Mouse (Mus musculus) lung, embryonic 16.5 days (tissue): ENCODE results near the gene Degs2. TPM values are rescaled to one million over a fixed set of nuclear protein-coding genes. Genes with fewer than 3 reads are reported as not detected.

Source experiments
- ATAC-seq: fragments of 200-750 bp; cut with Nextera tagmentation; 2 replicates; pipeline ENCODE4 v1.8.0; 2017; ENCODE audit warnings: low read depth, mild to moderate bottlenecking, moderate library complexity
- H3K27ac ChIP-seq: fragments of 300-500 bp; sonication (generic); 2 replicates; pipeline ENCODE4 v1.5.1; 2014; ENCODE audit warnings: mild to moderate bottlenecking, control low read depth, low read length
- H3K27me3 ChIP-seq: fragments of 300-500 bp; sonication (generic); 2 replicates; pipeline ENCODE4 v1.6.1; 2014; ENCODE audit warnings: low read depth, low read length, mixed read lengths; ENCODE audit not compliant: control insufficient read depth, insufficient read depth
- H3K36me3 ChIP-seq: fragments of 300-500 bp; sonication (generic); 2 replicates; pipeline ENCODE4 v1.6.1; 2014; ENCODE audit warnings: low read length; ENCODE audit not compliant: control insufficient read depth, insufficient read depth
- H3K4me1 ChIP-seq: fragments of 300-500 bp; sonication (generic); replicated peaks from 2 replicates; pipeline ENCODE4 v1.6.1; 2014; ENCODE audit warnings: low read length, mixed read lengths; ENCODE audit not compliant: control insufficient read depth, insufficient read depth
- H3K4me2 ChIP-seq: fragments of 300-500 bp; sonication (generic); 2 replicates; pipeline ENCODE4 v1.6.1; 2014; ENCODE audit warnings: low read depth, low read length, control low read depth
- H3K4me3 ChIP-seq: fragments of 300-500 bp; sonication (generic); 2 replicates; pipeline ENCODE4 v1.5.1; 2014; ENCODE audit warnings: mild to moderate bottlenecking, low read length, control low read depth
- H3K9ac ChIP-seq: fragments of 300-500 bp; sonication (generic); 2 replicates; pipeline ENCODE4 v1.6.1; 2014; ENCODE audit warnings: low read length, control low read depth
- H3K9me3 ChIP-seq: fragments of 300-500 bp; sonication (generic); 2 replicates; pipeline ENCODE4 v1.6.1; 2016; ENCODE audit warnings: low read length; ENCODE audit not compliant: control insufficient read depth
- WGBS: fragments of 180-500 bp; shearing (Covaris S2); extraction: QIAGEN DNeasy Blood & Tissue Kit; methylation state at CpG from one replicate; pipeline ENCODE4 v1.1.7; 2014; 5-methylcytosine and 5-hydroxymethylcytosine counted together
- polyA plus RNA-seq: library from polyadenylated mRNA; unstranded; fragments of >200 nt; fragmentation: Nextera tagmentation; extraction: Ambion mirVana; gene quantifications from 2 replicates; pipeline ENCODE4 v1.2.1, GENCODE M21; 2015

Degs2 gene
- polyA plus RNA-seq, 1 experiment from 2014 or later = 1.1 TPM

- WGBS = 57% methylated on average over 9 of the region's 9 CpGs
- H3K27ac ChIP-seq = no peak overlapping the region
- no peaks in the 10 kb centered on the region for H3K4me1 ChIP-seq
- ATAC-seq = no peak
- H3K27me3 ChIP-seq = no peaks in the 10 kb centered on the region
- H3K4me2 ChIP-seq = no peak overlapping the region
- H3K4me3 ChIP-seq = no peak overlapping the region
- no peaks in the 10 kb centered on the region for H3K9me3 ChIP-seq
- H3K9ac ChIP-seq = no peak overlapping the region
- H3K36me3 ChIP-seq = peaks cover 4% of the 10 kb centered on the region; the same call in 1 of the 2 replicates
Observed at GRCm38 (mm10) chr12:108690529-108690928, 11.6 kb downstream of the Degs2 start.

DNA sequence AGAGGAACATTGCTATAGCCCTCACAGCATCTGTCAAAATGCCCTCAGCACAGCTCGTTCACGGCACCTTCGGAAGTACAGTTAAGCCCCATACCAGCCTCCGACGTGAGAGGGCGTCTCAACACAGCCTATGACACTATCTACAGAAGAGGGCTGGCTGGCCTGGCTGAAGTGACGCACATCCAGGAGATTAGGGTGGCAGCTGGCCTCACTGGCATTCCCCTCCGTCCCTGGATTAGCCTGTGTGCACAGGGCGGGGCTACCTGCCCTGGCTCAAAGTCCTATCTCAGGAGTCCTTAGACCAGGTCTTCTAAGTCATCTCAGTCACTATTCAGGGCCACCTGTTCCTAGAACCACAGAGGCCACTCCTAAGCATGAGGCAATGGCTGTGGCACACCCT lies 12.9 kb downstream of the Degs2 start:
- Histone ChIP-seq H3K4me2 (no peak overlapping the region), H3K9ac (no peak overlapping the region), H3K36me3 (peaks cover 10% of the 10 kb centered on the region), H3K9me3 (no peaks in the 10 kb centered on the region), H3K27ac (no peak overlapping the region), H3K4me1 (no peaks in the 10 kb centered on the region), H3K27me3 (no peaks in the 10 kb centered on the region), H3K4me3 (no peak overlapping the region)
- ATAC-seq = 0 out of 2 replicates have a peak, but pooled peaks have one; percentile 10
- 62% methylated on average over 9 of the region's 9 CpGs for WGBS

- Histone ChIP-seq H3K9ac (no peak overlapping the region), H3K4me1 (no peaks in the 10 kb centered on the region), H3K9me3 (no peaks in the 10 kb centered on the region), H3K4me2 (no peak overlapping the region), H3K27me3 (no peaks in the 10 kb centered on the region), H3K27ac (peak overlapping the region; percentile 4; the same call in 1 of the 2 replicates), H3K4me3 (no peak overlapping the region), H3K36me3 (peaks cover 26% of the 10 kb centered on the region)
- 58% methylated on average over 6 of the region's 6 CpGs for WGBS
- ATAC-seq = 0 out of 2 replicates have a peak, but pooled peaks have one; percentile 29
Observed at GRCm38 (mm10) chr12:108686926-108687325, 15.2 kb downstream of the Degs2 start.

DNA sequence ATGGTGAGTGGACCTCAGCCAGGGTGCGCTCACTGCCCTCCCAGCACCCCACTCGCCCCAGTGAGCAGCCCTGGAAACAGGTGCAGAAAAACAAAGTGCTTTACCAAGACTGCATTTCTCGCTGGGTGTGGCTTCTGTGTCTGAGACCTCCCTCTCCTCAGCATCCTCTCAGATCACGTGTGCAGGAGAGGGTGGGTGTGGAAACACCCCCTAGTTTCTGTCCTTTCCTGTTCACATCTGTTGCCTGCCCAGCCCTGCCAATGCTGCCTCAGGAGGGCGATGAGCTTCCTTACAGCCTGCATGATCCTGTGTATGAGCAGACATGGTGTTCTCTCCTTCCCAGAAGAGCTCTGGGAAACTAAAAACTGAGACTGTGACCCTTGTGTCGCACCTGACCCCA lies 15.7 kb downstream of the Degs2 start:
- Histone ChIP-seq H3K27ac (peak overlapping the region; percentile 4; the same call in 1 of the 2 replicates), H3K4me1 (no peaks in the 10 kb centered on the region), H3K4me3 (no peak overlapping the region), H3K9me3 (no peaks in the 10 kb centered on the region), H3K9ac (no peak overlapping the region), H3K4me2 (no peak overlapping the region), H3K36me3 (peaks cover 31% of the 10 kb centered on the region), H3K27me3 (no peaks in the 10 kb centered on the region)
- WGBS = 67% methylated on average over 6 of the region's 6 CpGs
- no peak for ATAC-seq

- Histone ChIP-seq H3K4me2 (no peak overlapping the region), H3K36me3 (peaks cover 53% of the 10 kb centered on the region), H3K27me3 (no peaks in the 10 kb centered on the region), H3K9ac (no peak overlapping the region), H3K4me1 (no peaks in the 10 kb centered on the region), H3K4me3 (no peak overlapping the region), H3K27ac (no peak overlapping the region), H3K9me3 (no peaks in the 10 kb centered on the region)
- WGBS = 82% methylated on average over 13 of the region's 13 CpGs
- ATAC-seq = peak; percentile 32; the same call in 1 of the 2 replicates
Observed at GRCm38 (mm10) chr12:108682240-108683023, 19.7 kb downstream of the Degs2 start.

DNA sequence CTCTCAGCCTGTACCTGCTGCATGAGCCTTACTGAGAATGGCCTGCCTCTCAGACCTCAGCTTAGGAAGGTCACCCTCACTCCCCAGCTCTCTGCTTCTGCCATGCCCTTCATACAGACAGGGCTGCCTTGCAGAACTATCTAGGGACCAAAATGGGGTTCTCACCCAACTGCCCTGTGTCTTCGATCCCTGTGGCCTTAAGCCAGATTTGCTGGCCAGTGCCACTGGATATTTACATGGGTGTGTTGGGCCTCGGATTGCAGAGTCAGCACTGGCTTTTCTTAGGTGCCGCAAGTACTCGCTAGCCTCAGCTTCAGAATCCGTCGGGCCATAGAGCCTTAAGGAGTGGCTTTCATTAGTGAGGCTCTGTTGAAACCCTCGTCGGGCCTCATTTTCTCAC lies 21.3 kb downstream of the Degs2 start:
- Histone ChIP-seq H3K4me1 (peaks cover 2% of the 10 kb centered on the region; the same call in 1 of the 2 replicates), H3K27me3 (no peaks in the 10 kb centered on the region), H3K36me3 (peaks cover 55% of the 10 kb centered on the region), H3K4me2 (no peak overlapping the region), H3K9ac (no peak overlapping the region), H3K27ac (no peak overlapping the region), H3K9me3 (no peaks in the 10 kb centered on the region), H3K4me3 (no peak overlapping the region)
- 89% methylated on average over 8 of the region's 8 CpGs for WGBS
- no peak for ATAC-seq

GRCm38 (mm10) chr12:108678366-108678765 lies 23.7 kb downstream of the Degs2 start:
- Histone ChIP-seq H3K9ac (no peak overlapping the region), H3K9me3 (no peaks in the 10 kb centered on the region), H3K36me3 (peaks cover 50% of the 10 kb centered on the region), H3K4me3 (no peak overlapping the region), H3K4me2 (no peak overlapping the region), H3K4me1 (peaks cover 2% of the 10 kb centered on the region; the same call in 1 of the 2 replicates), H3K27me3 (no peaks in the 10 kb centered on the region), H3K27ac (no peak overlapping the region)
- ATAC-seq = no peak
- 73% methylated on average over 4 of the region's 4 CpGs for WGBS

DNA sequence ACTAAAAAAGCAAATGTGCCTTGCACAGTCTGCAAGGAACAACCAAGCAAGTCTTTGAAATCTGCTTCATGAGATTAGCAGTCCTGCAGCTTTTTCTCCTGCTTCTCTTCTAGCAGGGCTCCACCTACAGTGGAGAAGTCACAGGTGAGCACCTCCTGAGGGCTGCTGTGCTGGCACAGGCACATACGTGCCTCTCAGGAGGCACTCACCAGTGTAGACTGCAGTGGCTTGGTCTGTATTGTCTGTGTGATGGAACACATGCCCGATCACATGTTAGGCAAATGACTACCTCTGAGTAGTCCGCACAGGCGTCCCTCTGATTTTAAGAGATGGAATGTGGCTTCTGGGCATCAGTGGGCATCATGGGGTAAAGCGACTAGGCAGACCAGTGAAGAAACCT lies 25.0 kb downstream of the Degs2 start:
- WGBS = 90% methylated on average over 5 of the region's 5 CpGs
- no peak overlapping the region for H3K4me3 ChIP-seq
- ATAC-seq = no peak
- no peaks in the 10 kb centered on the region for H3K27me3 ChIP-seq
- H3K4me2 ChIP-seq = no peak overlapping the region
- no peaks in the 10 kb centered on the region for H3K9me3 ChIP-seq
- peaks cover 2% of the 10 kb centered on the region; the same call in 1 of the 2 replicates for H3K4me1 ChIP-seq
- peaks cover 45% of the 10 kb centered on the region for H3K36me3 ChIP-seq
- no peak overlapping the region for H3K9ac ChIP-seq
- H3K27ac ChIP-seq = no peak overlapping the region

DNA sequence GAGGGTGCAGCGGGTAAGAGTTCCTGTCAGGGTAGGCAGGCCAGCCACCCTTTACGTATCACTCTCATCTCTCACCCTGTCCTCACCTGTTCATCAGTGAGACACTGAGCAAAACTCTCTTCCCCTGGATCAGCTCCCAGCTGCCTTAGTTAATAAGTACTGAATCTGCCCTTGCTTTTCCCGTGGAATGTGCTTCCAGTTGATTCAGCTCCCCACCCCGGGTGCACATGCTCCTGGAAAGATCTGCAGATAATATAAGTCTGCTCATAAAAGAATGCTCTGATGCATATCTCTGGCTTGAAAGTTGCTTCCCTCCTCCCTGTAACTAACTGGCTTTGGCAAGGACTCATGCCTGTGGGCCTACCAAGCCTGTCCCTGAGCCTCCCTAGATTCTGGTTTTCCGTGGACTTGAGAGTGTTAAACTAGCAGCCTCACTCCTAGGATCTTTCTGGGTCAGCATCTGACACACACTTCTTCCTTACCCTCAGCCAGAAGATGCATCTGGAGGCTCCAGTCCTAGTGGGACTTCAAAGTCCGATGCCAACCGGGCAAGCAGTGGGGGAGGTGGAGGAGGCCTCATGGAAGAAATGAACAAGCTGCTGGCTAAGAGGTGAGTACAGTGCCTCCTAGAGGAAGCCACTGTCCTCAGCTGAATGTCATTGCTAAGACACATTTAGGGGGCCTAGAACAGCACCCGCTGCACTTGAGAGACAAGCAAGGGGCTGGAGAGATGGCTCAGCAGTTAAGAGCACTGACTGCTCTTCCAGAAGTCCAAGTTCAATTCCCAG lies 26.3 kb downstream of the Degs2 start:
- Histone ChIP-seq H3K9ac (no peak overlapping the region), H3K4me3 (no peak overlapping the region), H3K27me3 (no peaks in the 10 kb centered on the region), H3K36me3 (peaks cover 39% of the 10 kb centered on the region), H3K9me3 (no peaks in the 10 kb centered on the region), H3K4me1 (peaks cover 2% of the 10 kb centered on the region; the same call in 1 of the 2 replicates), H3K4me2 (no peak overlapping the region), H3K27ac (peak overlapping the region; percentile 11; the same call in 1 of the 2 replicates)
- 58% methylated on average over 8 of the region's 8 CpGs for WGBS
- ATAC-seq = peak; percentile 37
